Mouse (Mus musculus) olfactory bulb, adult 2 months (tissue): ENCODE data around the gene Proz. TPM values are rescaled to one million over a fixed set of nuclear protein-coding genes. Genes with fewer than 3 reads are reported as not detected.

Experiments
- H3K27ac ChIP-seq: fragments of 200-500 bp; 2 replicates; pipeline ENCODE4 v1.5.1; 2012; ENCODE audit warnings: low read depth, low read length; ENCODE audit not compliant: insufficient read depth
- H3K4me1 ChIP-seq: fragments of 200-500 bp; 2 replicates; pipeline ENCODE4 v1.6.1; 2012; ENCODE audit warnings: low read length; ENCODE audit not compliant: control insufficient read depth, insufficient read depth
- H3K4me3 ChIP-seq: fragments of 200-500 bp; 2 replicates; pipeline ENCODE4 v1.5.1; 2012; ENCODE audit warnings: mild to moderate bottlenecking, low read depth, low read length, moderate library complexity; ENCODE audit not compliant: insufficient read depth
- CTCF ChIP-seq: fragments of 200-500 bp; IDR thresholded peaks from 2 replicates; pipeline ENCODE4 v1.5.1; 2012; ENCODE audit warnings: low read depth, mild to moderate bottlenecking, low read length, moderate library complexity; ENCODE audit not compliant: insufficient read depth
- POLR2A ChIP-seq: fragments of 200-500 bp; IDR thresholded peaks from 2 replicates; pipeline ENCODE4 v1.6.1; 2012; ENCODE audit warnings: mild to moderate bottlenecking, low read depth, low read length, moderate library complexity; ENCODE audit not compliant: insufficient read depth
- WGBS: fragments of 180-500 bp; shearing (Covaris S2); methylation state at CpG from one replicate; pipeline ENCODE4 v1.1.7; 2018; 5-methylcytosine and 5-hydroxymethylcytosine counted together
- polyA plus RNA-seq: library from polyadenylated mRNA; stranded (reverse); fragments of >200 nt; gene quantifications from 2 replicates; pipeline ENCODE4 v1.2.4, GENCODE M21; 2012; ENCODE audit warnings: low replicate concordance; ENCODE audit not compliant: missing spikeins, insufficient read depth, insufficient read length

Proz gene
- polyA plus RNA-seq, 1 experiment, result not detected

DNA sequence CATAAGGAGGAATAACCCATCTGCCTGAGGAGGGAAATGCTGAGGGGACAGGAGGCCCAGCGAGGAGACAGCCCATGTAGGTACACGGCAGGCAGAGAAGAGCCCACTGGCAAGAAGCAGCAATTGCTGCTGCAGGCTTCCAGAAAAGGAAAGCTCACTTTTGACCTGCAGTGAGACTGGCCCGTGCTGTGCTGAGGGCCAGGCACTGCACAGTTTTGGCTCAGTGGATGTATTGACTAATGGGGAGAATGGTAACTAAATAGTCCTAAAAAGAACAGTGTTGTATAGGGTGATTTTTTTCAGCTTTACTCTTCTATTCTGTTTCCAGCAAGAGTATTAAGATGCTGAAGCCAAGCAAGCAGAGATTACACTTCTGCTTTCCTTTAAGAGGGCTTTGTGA lies 57.8 kb downstream of the Proz start:
- TF ChIP-seq POLR2A (no peak), CTCF (no peak)
- Histone ChIP-seq H3K4me1 (no peaks in the 10 kb centered on the region), H3K27ac (no peak overlapping the region), H3K4me3 (no peak overlapping the region)
- 76% methylated on average over 3 of the region's 3 CpGs for WGBS

- 86% methylated on average over 7 of the region's 7 CpGs for WGBS
- TF ChIP-seq CTCF, result no peak
- no peak for TF ChIP-seq POLR2A
- H3K4me3 ChIP-seq, result no peak overlapping the region
- H3K4me1 ChIP-seq, result no peaks in the 10 kb centered on the region
- no peak overlapping the region for H3K27ac ChIP-seq
These were observed 60.4 kb downstream of the Proz start for GRCm38 (mm10) chr8:13120882-13121665.

GRCm38 (mm10) chr8:13122887-13123421 lies 62.2 kb downstream of the Proz start:
- WGBS, result 89% methylated on average over 7 of the region's 7 CpGs

GRCm38 (mm10) chr8:13124897-13125296 lies 64.2 kb downstream of the Proz start:
- Histone ChIP-seq H3K27ac (no peak overlapping the region), H3K4me1 (no peaks in the 10 kb centered on the region), H3K4me3 (no peak overlapping the region)
- TF ChIP-seq POLR2A, result no peak
- no peak for TF ChIP-seq CTCF
- 92% methylated on average over 8 of the region's 8 CpGs for WGBS

More at GRCm38 (mm10) chr8:13122887-13123421, 62.2 kb downstream of the Proz start:
- H3K4me1 ChIP-seq, result no peaks in the 10 kb centered on the region
- TF ChIP-seq POLR2A (no peak), CTCF (no peak)
- no peak overlapping the region for H3K27ac ChIP-seq
- no peak overlapping the region for H3K4me3 ChIP-seq

Other genes starting within 250 kb of the Proz start
- 245 and 415 TPM in 2 replicates for gene Mcf2l, start 187.1 kb upstream of the Proz start, polyA plus RNA-seq
- gene F7, start 34.9 kb upstream of the Proz start, polyA plus RNA-seq, result not detected in 2 replicates
- gene F10, start 23.6 kb upstream of the Proz start, polyA plus RNA-seq, result not detected in 2 replicates
- gene Pcid2, start 44.5 kb downstream of the Proz start, polyA plus RNA-seq, result not detected in 2 replicates
- 235 TPM in 1 of 2 replicates, not detected in the other for gene Cul4a, start 44.7 kb downstream of the Proz start, polyA plus RNA-seq
- 207 TPM in 1 of 2 replicates, not detected in the other for gene Lamp1, start 98.2 kb downstream of the Proz start, polyA plus RNA-seq
- gene Grtp1, start 139.7 kb downstream of the Proz start, polyA plus RNA-seq, result not detected in 2 replicates
- not detected in 2 replicates for gene Adprhl1, start 193.2 kb downstream of the Proz start, polyA plus RNA-seq
- not detected in 2 replicates for gene Dcun1d2, start 227.2 kb downstream of the Proz start, polyA plus RNA-seq
- gene Tmco3, start 227.3 kb downstream of the Proz start, polyA plus RNA-seq, result not detected in 2 replicates